Comparison of ENCODE assay signal across 25 mouse cellular contexts in the genomic region with DNA sequence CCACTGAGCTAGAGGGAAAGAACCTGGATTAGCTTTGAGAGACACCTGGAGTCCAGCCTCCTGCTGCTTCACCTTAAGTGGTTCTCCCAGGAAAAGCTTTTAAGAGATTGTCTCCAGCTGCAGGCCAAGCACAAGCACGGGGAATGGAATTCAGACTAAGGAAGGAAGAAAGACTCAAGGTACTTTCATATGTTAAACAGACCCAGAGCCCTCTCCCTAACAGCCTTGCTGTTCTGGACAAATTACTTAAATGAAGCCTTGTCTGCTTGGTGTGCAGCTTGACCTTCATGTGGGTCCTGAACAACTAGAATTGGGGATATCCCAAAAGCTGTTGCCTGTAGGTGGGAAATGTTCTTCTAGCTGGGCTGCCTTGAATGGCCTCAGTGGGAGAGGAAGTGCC.
"Had no signal": no experiment of that assay in that cellular context is flagged by ENCODE, and none has a peak within 500 bp of the region (broad histone marks: within the 10 kb centered on the region; RNA-seq: fewer than 3 reads in every experiment).

No protein-coding gene starts in this region.

- H3K4me3 ChIP-seq: heart, embryonic 10.5 days; heart, embryonic 13.5 days; heart, embryonic 15.5 days; hindbrain, embryonic 13.5 days; hindbrain, embryonic 15.5 days; layer of hippocampus, adult 2 months; left cerebral cortex, adult 2 months; limb, embryonic 10.5 days; limb, embryonic 12.5 days; liver, embryonic 13.5 days; liver, embryonic 15.5 days had no signal

- H3K36me3 ChIP-seq: heart, embryonic 10.5 days; heart, embryonic 13.5 days; heart, embryonic 15.5 days; hindbrain, embryonic 13.5 days; hindbrain, embryonic 15.5 days; limb, embryonic 10.5 days; limb, embryonic 12.5 days; liver, embryonic 13.5 days; liver, embryonic 15.5 days had no signal

- H3K9me3 ChIP-seq: heart, embryonic 10.5 days; heart, embryonic 13.5 days; heart, embryonic 15.5 days; hindbrain, embryonic 13.5 days; hindbrain, embryonic 15.5 days; limb, embryonic 10.5 days; limb, embryonic 12.5 days; liver, embryonic 13.5 days; liver, embryonic 15.5 days had no signal

- H3K4me1 ChIP-seq: heart, embryonic 10.5 days; heart, embryonic 13.5 days; heart, embryonic 15.5 days; hindbrain, embryonic 13.5 days; hindbrain, embryonic 15.5 days; limb, embryonic 10.5 days; limb, embryonic 12.5 days; liver, embryonic 13.5 days; liver, embryonic 15.5 days had no signal

- H3K27ac ChIP-seq: heart, embryonic 10.5 days; heart, embryonic 13.5 days; heart, embryonic 15.5 days; hindbrain, embryonic 13.5 days; hindbrain, embryonic 15.5 days; hindbrain, postnatal 0 days; layer of hippocampus, adult 2 months; left cerebral cortex, adult 2 months; limb, embryonic 10.5 days; limb, embryonic 12.5 days; liver, embryonic 13.5 days; liver, embryonic 15.5 days had no signal

- DNase-seq: gastrocnemius, postnatal 10 days; gastrocnemius, postnatal 25 days; heart, adult 18-20 months; heart, postnatal 14 days; heart, postnatal 36 days; kidney, adult 11 months; kidney, adult 8-10 months; kidney, postnatal 10 days; kidney, postnatal 25 days; kidney, postnatal 4 days; liver; liver, embryonic 13.5 days had no signal

- H3K4me2 ChIP-seq: heart, embryonic 13.5 days; heart, embryonic 15.5 days; hindbrain, embryonic 13.5 days; hindbrain, embryonic 15.5 days; limb, embryonic 12.5 days; liver, embryonic 11.5 days; liver, embryonic 13.5 days; liver, embryonic 15.5 days had no signal

- ATAC-seq: hindbrain, postnatal 0 days; intestine, embryonic 16.5 days had no signal

- H3K9ac ChIP-seq: heart, embryonic 13.5 days; heart, embryonic 15.5 days; hindbrain, embryonic 13.5 days; hindbrain, embryonic 15.5 days; limb, embryonic 12.5 days; liver, embryonic 13.5 days; liver, embryonic 15.5 days had no signal

- H3K27me3 ChIP-seq: heart, embryonic 13.5 days; heart, embryonic 15.5 days; hindbrain, embryonic 13.5 days; hindbrain, embryonic 15.5 days; limb, embryonic 12.5 days; liver, embryonic 13.5 days; liver, embryonic 15.5 days had no signal
